Mouse (Mus musculus) Patski (cell line): ENCODE results near the gene Nppc. TPM values are rescaled to one million over a fixed set of nuclear protein-coding genes. Genes with fewer than 3 reads are reported as not detected.

ENCODE experiments used
- ATAC-seq: fragments of 100-300 bp; one replicate; pipeline ENCODE4 v1.8.0; 2021
- CTCF ChIA-PET: fragments of 350-600 bp; sonication (Branson Sonifier 250); formaldehyde crosslinking; loops from one replicate; lab custom pipeline; 2022; ENCODE audit warnings: inconsistent platforms; lab: Charles Lee
- POLR2A ChIA-PET: fragments of 350-600 bp; sonication (Branson Sonifier 250); formaldehyde crosslinking; loops from one replicate; lab custom pipeline; 2022; ENCODE audit warnings: antibody characterized with exemption, inconsistent platforms; lab: Charles Lee
- DNase-seq: peaks from one replicate; pipeline ENCODE4 v3.0.0-alpha.2; 2011; ENCODE audit warnings: low read depth, low spot score
- H3K27me3 ChIP-seq: fragments of 371-371 bp; one replicate; pipeline ENCODE4 v1.5.1; 2021
- CTCF ChIP-seq: fragments of 100-300 bp; IDR thresholded peaks from one replicate; pipeline ENCODE4 v1.5.1; 2021
- in situ Hi-C: fragments of 300-500 bp; cut with MboI; formaldehyde crosslinking; loops from 3 replicates; pipeline ENCODE4 v1.11.1; 2018; ENCODE audit warnings: low pct_unique_long_range_greater_than_20kb, mixed read lengths
- polyA plus RNA-seq: library from polyadenylated mRNA; unstranded; gene quantifications from one replicate; pipeline ENCODE4 v1.2.3, GENCODE M21; 2021

The Nppc gene
- polyA plus RNA-seq, 1 experiment from 2014 or later: 0.14 TPM

DNA sequence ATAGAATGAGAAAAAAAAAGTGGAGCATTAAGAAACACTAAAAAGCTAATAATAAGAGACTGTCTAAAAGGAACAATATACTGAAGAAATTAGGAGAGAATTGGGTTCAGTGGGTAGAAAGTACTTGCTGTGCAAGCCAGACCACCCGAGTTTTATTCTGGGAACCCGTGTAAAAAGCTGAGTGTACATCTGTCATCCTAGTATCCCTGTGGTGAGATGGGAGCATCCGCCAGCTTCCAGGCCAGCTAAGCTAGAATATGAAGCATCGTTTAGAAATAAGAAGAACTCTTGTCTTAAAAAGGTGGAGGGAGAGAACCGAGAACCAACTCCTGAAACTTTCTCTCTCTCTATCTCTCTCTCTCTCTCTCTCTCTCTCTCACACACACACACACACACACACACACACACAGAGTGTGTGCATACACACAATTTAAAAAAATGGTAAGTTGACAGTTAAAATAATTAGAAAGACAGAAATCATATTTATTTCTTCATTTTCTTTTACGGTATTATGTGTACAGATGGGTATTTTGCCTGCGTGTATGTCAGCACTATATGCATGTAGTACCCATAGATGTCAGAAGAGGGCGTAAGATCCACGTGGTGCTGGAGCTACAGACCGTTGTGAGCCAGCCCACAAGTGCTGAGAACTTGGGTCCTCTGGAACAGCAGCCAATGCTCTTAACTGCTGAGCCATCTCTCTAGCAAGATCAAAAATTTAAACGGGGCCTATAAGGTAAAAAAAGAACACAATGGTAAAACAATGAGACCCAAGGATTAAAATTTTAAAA lies 29.2 kb upstream of the Nppc start:
- ChIA-PET CTCF (interaction anchor here (0.8 to 1.1 kb wide), 2 partner anchors 53 to 341 kb away, joined by 3 read pairs; no protein-coding TSS in a partner anchor), POLR2A (no interaction called here)
- DNase-seq (no peak), ATAC-seq (no peak)
- H3K27me3 ChIP-seq: peaks cover 12% of the 10 kb centered on the region
- TF ChIP-seq CTCF: peak; percentile 38
- in situ Hi-C loops: no loop called here

DNA sequence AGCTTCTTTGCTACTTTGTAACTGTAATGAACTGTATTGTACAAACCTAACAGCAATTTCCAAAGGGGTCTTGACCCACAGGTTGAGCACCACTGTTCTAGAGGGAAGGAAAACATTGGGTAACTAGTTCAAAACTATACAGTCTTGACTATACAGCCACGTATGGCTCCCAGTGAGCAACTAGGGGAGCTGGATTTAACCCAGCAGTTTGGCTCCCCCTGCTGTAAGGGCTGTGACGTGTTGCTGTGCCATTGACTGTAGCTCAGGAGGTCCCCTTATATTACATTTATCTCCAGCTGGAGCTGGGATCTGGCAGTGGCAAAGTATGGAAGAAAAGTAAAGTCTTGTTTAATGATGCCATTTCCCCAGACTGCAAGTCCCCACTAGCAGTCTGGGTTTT lies 28.4 kb upstream of the Nppc start:
- H3K27me3 ChIP-seq: peaks cover 21% of the 10 kb centered on the region
- ChIA-PET CTCF (interaction anchor here (0.8 to 1.1 kb wide), 3 partner anchors 52 to 342 kb away, joined by 3 to 4 read pairs (median 3); no protein-coding TSS in a partner anchor), POLR2A (no interaction called here)
- ATAC-seq (no peak), DNase-seq (no peak)
- in situ Hi-C loops: no loop called here
- TF ChIP-seq CTCF: peak; percentile 51

DNA sequence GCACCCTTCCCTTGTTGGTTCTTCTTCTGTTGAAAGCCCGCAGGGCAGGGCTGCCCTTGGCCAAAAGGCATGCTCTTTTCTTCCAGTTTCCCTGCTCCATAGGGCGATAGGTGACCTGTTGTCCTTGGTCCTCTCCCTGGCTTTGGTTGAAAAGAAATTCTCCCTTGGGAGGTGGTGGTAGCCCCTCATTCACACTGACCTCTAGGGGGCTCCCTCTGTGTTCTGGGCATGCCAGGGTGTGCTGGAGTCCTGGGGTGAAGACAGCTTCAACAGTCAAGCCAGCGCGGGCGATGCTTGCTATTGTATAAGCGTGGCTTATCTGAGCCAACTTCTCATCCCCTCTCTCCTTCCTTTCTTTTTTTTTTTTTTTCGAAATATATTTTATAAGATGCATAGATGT lies 26.6 kb upstream of the Nppc start:
- POLR2A ChIA-PET: interaction anchor here (0.6 kb wide), 1 partner anchor 19 kb away, joined by 3 read pairs; no protein-coding TSS in a partner anchor
- peaks cover 36% of the 10 kb centered on the region for H3K27me3 ChIP-seq
- CTCF ChIA-PET: no interaction called here
- ATAC-seq (no peak), DNase-seq (no peak)
- TF ChIP-seq CTCF: peak; percentile 47
- in situ Hi-C loops: no loop called here

DNA sequence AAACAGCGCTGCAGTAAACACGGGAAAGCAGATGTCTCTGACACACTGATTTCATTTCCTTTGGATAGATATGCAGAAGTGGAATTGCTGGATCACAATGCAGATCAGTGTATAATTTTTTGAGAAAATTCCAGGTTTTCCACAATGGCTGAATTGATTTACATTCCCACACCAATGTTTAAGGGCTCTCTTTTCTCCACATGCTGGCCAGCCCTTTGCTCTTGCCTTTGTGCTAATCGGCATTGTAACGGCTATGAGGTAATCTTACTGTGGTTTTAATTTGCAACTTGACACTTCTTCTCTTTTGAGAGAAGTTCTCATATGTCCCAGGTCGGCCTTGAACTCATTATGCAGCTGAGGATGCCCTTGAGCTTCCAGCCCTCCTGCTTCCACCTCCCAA lies 20.7 kb upstream of the Nppc start:
- POLR2A ChIA-PET: no interaction called here
- in situ Hi-C loops: no loop called here
- TF ChIP-seq CTCF: no peak
- no peak for DNase-seq
- no peak for ATAC-seq
- CTCF ChIA-PET: no interaction called here
- H3K27me3 ChIP-seq: peaks cover 40% of the 10 kb centered on the region

DNA sequence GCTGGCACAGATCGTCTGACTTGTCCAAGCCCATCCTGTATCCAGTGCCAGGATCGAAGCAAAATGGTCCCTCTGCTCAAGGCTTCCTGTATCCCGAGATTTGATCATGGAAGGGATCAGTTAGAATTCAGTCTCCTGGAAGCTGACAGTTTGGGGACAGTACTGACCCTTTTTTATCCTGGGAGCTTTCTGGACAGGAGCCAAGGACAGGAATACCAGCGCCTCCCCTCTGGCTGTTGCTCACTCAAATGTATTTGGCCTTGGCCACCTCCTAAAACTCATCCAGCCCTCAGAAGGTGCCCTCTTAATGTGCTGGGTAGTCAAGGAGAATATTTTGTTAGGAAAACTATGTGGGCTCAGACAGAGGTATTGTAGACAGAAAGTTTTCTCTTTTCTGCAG lies 16.9 kb upstream of the Nppc start:
- ATAC-seq (no peak), DNase-seq (no peak)
- CTCF ChIA-PET: no interaction called here
- H3K27me3 ChIP-seq: peaks cover 30% of the 10 kb centered on the region
- in situ Hi-C loops: no loop called here
- no peak for TF ChIP-seq CTCF
- POLR2A ChIA-PET: no interaction called here

DNA sequence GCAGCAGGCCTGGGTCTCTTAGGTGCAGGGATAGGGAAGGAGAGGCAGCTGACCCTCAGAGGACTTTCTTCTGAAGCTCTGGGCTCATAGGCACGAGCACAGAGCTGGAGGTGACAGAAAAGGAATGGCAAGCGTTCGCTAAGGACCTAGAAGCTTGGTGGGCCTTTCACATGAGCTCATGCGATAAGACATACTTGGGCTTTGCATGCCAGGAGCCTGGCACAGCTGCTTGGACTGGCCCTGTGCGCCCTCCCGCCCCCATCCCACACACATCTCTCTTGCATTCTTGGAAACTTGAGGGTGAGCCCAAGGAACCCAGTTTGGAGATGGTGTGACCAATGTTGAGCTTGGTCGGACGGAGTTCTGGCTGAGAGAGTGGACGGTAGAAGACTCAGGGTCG lies 8.3 kb upstream of the Nppc start:
- no peak for TF ChIP-seq CTCF
- ATAC-seq: no peak
- ChIA-PET POLR2A (interaction anchor here (0.7 kb wide), 1 partner anchor 219 kb away, joined by 5 read pairs; no protein-coding TSS in a partner anchor), CTCF (interaction anchor here (1.3 kb wide), 1 partner anchor 362 kb away, joined by 3 read pairs; no protein-coding TSS in a partner anchor)
- in situ Hi-C loops: no loop called here
- DNase-seq: no peak
- peaks cover 26% of the 10 kb centered on the region for H3K27me3 ChIP-seq

DNA sequence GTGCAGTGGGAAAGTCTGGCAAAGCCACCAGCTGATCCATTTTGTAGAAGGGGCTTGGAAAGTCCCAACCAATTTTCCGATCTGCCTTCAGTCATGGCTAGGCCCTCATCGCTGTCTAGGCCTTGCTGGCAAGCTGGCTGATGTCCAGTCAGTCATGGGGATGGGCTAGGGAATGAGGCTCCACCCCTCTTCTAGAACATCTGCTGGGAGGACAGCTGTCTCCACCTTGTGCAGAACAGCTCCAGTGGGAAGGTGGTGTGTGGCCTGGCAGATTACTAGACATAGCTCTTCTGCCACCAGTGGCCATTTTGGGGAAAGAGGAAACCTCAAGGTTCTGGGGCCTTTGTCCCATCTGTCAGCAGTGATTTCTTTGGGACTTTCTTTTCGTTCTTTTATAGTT lies 7.3 kb upstream of the Nppc start:
- no peak for ATAC-seq
- POLR2A ChIA-PET: no interaction called here
- in situ Hi-C loops: no loop called here
- peaks cover 16% of the 10 kb centered on the region for H3K27me3 ChIP-seq
- CTCF ChIA-PET: interaction anchor here (1.3 kb wide), 1 partner anchor 363 kb away, joined by 3 read pairs; no protein-coding TSS in a partner anchor
- no peak for DNase-seq
- TF ChIP-seq CTCF: no peak

DNA sequence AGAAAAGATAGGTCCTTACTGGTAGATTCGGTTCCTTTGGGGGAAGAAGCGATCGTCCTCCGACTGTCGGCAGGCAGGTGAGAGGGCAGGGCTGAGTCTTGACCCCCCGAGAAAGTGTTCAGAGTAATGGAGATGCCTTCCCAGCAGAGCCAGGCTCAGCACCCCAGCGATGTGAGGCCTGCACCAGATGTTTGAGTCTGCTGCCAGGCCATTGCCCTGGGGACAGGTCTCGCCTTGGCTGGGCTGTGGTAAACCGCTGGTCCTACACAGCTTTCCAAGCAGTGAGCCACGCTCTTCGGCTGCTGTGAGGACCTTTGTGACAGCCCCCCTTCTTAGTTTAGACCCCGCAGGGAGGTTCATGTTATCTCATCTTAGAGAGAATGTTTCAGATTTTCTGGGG lies 4.8 kb upstream of the Nppc start:
- DNase-seq: no peak
- H3K27me3 ChIP-seq: peaks cover 27% of the 10 kb centered on the region
- ChIA-PET POLR2A (interaction anchor here (0.7 kb wide), 1 partner anchor 380 kb away, joined by 3 read pairs; no protein-coding TSS in a partner anchor), CTCF (no interaction called here)
- in situ Hi-C loops: no loop called here
- TF ChIP-seq CTCF: no peak
- no peak for ATAC-seq

DNA sequence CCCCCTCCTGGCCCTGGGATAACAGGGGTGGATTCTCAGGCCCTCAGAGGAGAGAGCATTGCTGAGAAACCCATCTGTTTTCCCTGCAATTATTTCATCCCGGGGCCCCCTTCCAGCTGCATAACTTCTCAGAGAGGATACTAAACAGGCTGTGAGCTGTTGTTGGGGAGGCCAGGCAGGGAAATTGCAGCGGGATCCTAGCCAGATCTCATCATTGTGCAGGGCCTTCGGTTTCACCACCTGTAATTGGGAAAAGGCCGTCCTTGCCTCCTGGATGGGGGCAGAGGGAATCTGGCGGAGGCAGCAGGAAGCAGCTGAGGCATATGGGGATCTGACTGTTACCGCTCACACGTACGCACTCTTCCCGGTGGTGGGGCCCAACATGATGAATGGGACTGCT lies 4.0 kb upstream of the Nppc start:
- ATAC-seq (no peak), DNase-seq (no peak)
- peaks cover 33% of the 10 kb centered on the region for H3K27me3 ChIP-seq
- TF ChIP-seq CTCF: no peak
- ChIA-PET CTCF (interaction anchor here (3.8 kb wide), 1 partner anchor 367 kb away, joined by 23 read pairs; no protein-coding TSS in a partner anchor), POLR2A (no interaction called here)
- in situ Hi-C loops: no loop called here

DNA sequence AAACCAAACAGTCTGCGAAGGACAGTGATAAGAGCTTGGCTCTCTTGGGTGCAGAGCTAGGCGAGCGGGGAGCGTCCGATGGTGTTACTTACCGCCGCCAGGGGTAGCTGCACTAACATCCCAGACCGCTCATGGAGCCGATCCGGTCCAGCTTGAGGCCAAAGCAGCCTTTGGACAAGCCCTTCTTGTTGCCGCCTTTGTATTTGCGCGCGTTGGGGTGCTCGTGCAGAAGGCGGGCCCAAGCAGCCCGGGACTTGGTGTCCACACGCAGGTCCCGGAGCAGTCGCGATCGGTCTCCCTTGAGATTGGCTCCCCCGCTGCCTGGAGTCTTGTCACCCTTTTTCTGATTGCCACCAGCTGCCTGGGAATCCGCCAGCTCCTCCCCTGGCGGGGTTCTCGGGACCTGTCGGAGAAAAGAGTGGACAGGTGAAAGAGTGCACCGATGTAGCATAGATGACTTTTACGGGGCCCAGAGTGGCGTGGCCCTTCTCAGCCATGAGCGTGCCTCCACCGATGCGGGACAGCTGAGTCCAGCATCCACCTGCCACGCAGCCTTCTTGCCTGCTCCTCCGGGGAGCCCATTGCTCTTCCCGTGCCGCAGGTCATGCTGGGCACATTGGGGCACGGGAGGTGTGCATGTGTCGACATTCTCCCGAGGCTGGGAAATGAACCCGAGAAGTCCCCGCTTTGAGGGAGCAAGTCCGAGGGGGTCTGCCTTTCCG lies 658 bp downstream of the Nppc start:
- ATAC-seq (peak; percentile 46), DNase-seq (no peak)
- peaks cover 46% of the 10 kb centered on the region for H3K27me3 ChIP-seq
- no peak for TF ChIP-seq CTCF
- ChIA-PET POLR2A (no interaction called here), CTCF (interaction anchor here (0.9 to 2.4 kb wide), 8 partner anchors 10 to 379 kb away, joined by 3 to 15 read pairs (median 4); no protein-coding TSS in a partner anchor)
- in situ Hi-C loops: loop anchor here (5.0 kb wide), 2 partner anchors 373 to 518 kb away; no protein-coding TSS in a partner anchor
